Mouse (Mus musculus): Measurements from ENCODE around the gene Nop53. TPM values are rescaled to one million over a fixed set of nuclear protein-coding genes. Genes with fewer than 3 reads are reported as not detected.
"Not testable (repeated sequence)": the region's sequence is repeated elsewhere in the genome, so short reads cannot be mapped to it uniquely, and the experiment has no call there.

Gene Nop53
- polyA plus RNA-seq, 1 experiment from 2014 or later, result 82.6 TPM

DNA sequence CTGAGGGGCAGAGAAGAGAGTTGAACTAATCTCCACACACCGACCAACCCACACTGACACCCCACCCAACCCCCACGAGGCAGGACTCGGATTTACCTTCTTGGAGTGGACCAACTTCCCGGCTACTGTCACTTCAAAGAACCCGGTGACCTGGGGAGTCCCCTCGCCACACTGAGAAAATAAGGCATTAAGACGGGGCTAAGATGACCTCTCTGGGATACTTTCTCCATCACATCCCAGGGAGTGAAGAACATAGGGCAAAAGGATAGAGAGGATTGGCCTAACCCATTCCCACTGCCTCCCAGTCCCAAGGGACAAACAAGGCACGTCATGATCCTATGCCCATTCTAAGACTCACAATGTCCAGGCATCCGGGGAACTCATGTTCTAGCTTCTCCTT lies 25.9 kb downstream of the Nop53 start:
- ATAC-seq, result no peak
- 89% methylated on average over 9 of the region's 9 CpGs for WGBS (ENCODE audit: insufficient replicate concordance)
- H3K4me3 ChIP-seq (ENCODE audit: low read depth, low read length), result no peak overlapping the region
- H3K9ac ChIP-seq (replicated peaks), result no peak overlapping the region
- H3K27ac ChIP-seq (ENCODE audit: low read depth), result no peak overlapping the region
- H3K4me1 ChIP-seq (ENCODE audit: insufficient read depth), result peaks cover 21% of the 10 kb centered on the region
- no peak for DNase-seq
- H3K27me3 ChIP-seq (ENCODE audit: insufficient read depth, low read length), result 0 out of 2 replicates have a peak, but pooled peaks cover 4% of the 10 kb centered on the region
- no peak for TF ChIP-seq CTCF (IDR thresholded peaks at IDR 0.05; ENCODE audit: low read depth)
- TF ChIP-seq EP300 (IDR thresholded peaks at IDR 0.05; ENCODE audit: low read depth), result no peak
- no peaks in the 10 kb centered on the region for H3K9me3 ChIP-seq (ENCODE audit: low read length)
- H3K4me2 ChIP-seq (ENCODE audit: low read depth, low read length), result no peak overlapping the region
- H3K36me3 ChIP-seq (replicated peaks; ENCODE audit: insufficient read depth, low read length), result peaks cover 16% of the 10 kb centered on the region; the same call in 1 of the 2 replicates

DNA sequence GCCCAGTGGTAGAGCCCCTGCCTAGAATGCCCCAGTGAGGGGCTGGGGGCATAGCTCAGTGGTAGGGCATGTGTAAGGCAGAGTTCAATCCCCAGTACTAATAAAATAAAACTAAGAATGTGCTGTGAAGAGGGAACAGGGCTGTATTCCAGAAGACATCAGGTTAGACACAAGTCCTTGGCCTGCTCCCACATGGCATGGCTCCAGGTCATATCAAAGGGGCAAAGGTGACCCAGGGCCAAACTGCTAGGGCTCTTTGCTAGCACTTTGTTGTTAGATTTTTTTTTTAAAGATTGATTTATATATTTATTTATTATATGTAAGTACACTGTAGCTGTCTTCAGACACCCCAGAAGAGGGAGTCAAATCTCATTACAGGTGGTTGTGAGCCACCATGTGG lies 27.5 kb downstream of the Nop53 start:
- H3K4me1 ChIP-seq (ENCODE audit: insufficient read depth), result peaks cover 21% of the 10 kb centered on the region
- no peak overlapping the region for H3K9ac ChIP-seq (replicated peaks)
- no peak overlapping the region for H3K27ac ChIP-seq (ENCODE audit: low read depth)
- H3K4me2 ChIP-seq (ENCODE audit: low read depth, low read length), result no peak overlapping the region
- H3K36me3 ChIP-seq (replicated peaks; ENCODE audit: insufficient read depth, low read length), result peaks cover 16% of the 10 kb centered on the region; the same call in 1 of the 2 replicates
- no peak for ATAC-seq
- no peak overlapping the region for H3K4me3 ChIP-seq (ENCODE audit: low read depth, low read length)
- peak; percentile 39 for DNase-seq
- H3K27me3 ChIP-seq (ENCODE audit: insufficient read depth, low read length), result 0 out of 2 replicates have a peak, but pooled peaks cover under 1% of the 10 kb centered on the region
- TF ChIP-seq CTCF (IDR thresholded peaks at IDR 0.05; ENCODE audit: low read depth), result no peak
- no peak for TF ChIP-seq EP300 (IDR thresholded peaks at IDR 0.05; ENCODE audit: low read depth)
- no peaks in the 10 kb centered on the region for H3K9me3 ChIP-seq (ENCODE audit: low read length)

- no peaks in the 10 kb centered on the region for H3K27me3 ChIP-seq (ENCODE audit: insufficient read depth, low read length)
- no peak for ATAC-seq
- TF ChIP-seq EP300 (IDR thresholded peaks at IDR 0.05; ENCODE audit: low read depth) (no peak), CTCF (IDR thresholded peaks at IDR 0.05; ENCODE audit: low read depth) (no peak)
- WGBS (ENCODE audit: insufficient replicate concordance), result 78% methylated on average over 4 of the region's 4 CpGs
- no peaks in the 10 kb centered on the region for H3K9me3 ChIP-seq (ENCODE audit: low read length)
- no peak overlapping the region for H3K9ac ChIP-seq (replicated peaks)
- H3K27ac ChIP-seq (ENCODE audit: low read depth), result no peak overlapping the region
- no peak overlapping the region for H3K4me3 ChIP-seq (ENCODE audit: low read depth, low read length)
- no peak overlapping the region for H3K4me2 ChIP-seq (ENCODE audit: low read depth, low read length)
- DNase-seq, result no peak
- H3K4me1 ChIP-seq (ENCODE audit: insufficient read depth), result peaks cover 14% of the 10 kb centered on the region
- peaks cover 16% of the 10 kb centered on the region; the same call in 1 of the 2 replicates for H3K36me3 ChIP-seq (replicated peaks; ENCODE audit: insufficient read depth, low read length)
Observed at GRCm38 (mm10) chr7:15916996-15917395, 28.9 kb downstream of the Nop53 start.

DNA sequence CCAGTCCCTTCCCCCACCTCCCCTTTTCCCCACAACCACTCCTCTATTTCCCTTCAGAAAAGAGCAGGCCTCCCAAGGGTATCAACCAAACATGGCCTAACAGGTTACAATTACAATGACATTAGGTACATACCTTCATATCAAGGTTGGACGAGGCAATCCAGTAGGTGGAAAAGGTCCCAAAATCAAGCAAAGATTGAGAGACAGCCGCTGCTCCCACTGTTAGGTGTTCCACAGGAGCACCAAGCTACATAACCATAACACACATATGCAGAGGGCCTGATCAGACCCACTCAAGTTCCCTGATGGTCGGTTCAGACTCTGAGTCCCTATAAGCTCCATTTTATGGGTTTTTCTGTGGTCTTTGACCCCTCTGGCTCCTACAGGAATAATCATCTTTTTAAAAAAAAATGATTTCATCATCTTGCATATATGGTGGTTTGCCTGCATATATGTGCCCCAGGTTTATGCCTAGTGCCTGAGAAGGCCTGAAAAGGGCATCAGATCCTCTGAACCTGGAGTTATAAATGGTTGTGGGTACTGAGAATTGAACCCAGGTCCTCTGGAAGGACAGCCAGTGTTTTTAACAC lies 29.6 kb downstream of the Nop53 start:
- Histone ChIP-seq H3K36me3 (replicated peaks; ENCODE audit: insufficient read depth, low read length) (peaks cover 16% of the 10 kb centered on the region; the same call in 1 of the 2 replicates), H3K4me1 (ENCODE audit: insufficient read depth) (peaks cover 12% of the 10 kb centered on the region), H3K9ac (replicated peaks) (no peak overlapping the region), H3K27me3 (ENCODE audit: insufficient read depth, low read length) (no peaks in the 10 kb centered on the region), H3K4me3 (ENCODE audit: low read depth, low read length) (no peak overlapping the region), H3K9me3 (ENCODE audit: low read length) (no peaks in the 10 kb centered on the region), H3K27ac (ENCODE audit: low read depth) (no peak overlapping the region), H3K4me2 (ENCODE audit: low read depth, low read length) (no peak overlapping the region)
- DNase-seq (no peak), ATAC-seq (no peak)
- TF ChIP-seq EP300 (IDR thresholded peaks at IDR 0.05; ENCODE audit: low read depth) (no peak), CTCF (IDR thresholded peaks at IDR 0.05; ENCODE audit: low read depth) (no peak)
- 67% methylated on average over 3 of the region's 3 CpGs for WGBS (ENCODE audit: insufficient replicate concordance)

DNA sequence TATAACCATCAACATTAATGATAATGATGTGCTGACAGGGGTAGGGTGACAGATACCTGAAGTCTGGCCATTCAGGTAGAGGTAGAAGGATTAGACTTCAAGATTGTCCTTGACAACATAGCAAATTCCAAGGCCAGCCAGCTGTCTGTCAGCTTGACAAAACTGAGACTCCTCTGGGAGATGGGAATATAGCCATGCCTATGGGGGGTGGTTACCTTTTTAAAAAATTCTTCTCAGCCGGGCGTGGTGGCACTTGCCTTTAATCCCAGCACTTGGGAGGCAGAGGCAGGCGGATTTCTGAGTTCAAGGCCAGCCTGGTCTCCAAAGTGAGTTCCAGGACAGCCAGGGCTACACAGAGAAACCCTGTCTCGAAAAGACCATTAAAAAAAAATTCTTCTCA lies 30.2 kb downstream of the Nop53 start:
- not testable (repeated sequence) for DNase-seq; H3K4me3 ChIP-seq (ENCODE audit: low read depth, low read length); ATAC-seq; H3K4me1 ChIP-seq (ENCODE audit: insufficient read depth); H3K4me2 ChIP-seq (ENCODE audit: low read depth, low read length); H3K9ac ChIP-seq (replicated peaks); H3K27me3 ChIP-seq (ENCODE audit: insufficient read depth, low read length); H3K27ac ChIP-seq (ENCODE audit: low read depth); H3K9me3 ChIP-seq (ENCODE audit: low read length)
- WGBS (ENCODE audit: insufficient replicate concordance), result 82% methylated on average over 4 of the region's 4 CpGs
- H3K36me3 ChIP-seq (replicated peaks; ENCODE audit: insufficient read depth, low read length), result peaks cover 16% of the 10 kb centered on the region; the same call in 1 of the 2 replicates

- Histone ChIP-seq H3K4me2 (ENCODE audit: low read depth, low read length) (no peak overlapping the region), H3K4me3 (ENCODE audit: low read depth, low read length) (no peak overlapping the region), H3K36me3 (replicated peaks; ENCODE audit: insufficient read depth, low read length) (peaks cover 13% of the 10 kb centered on the region; the same call in 1 of the 2 replicates), H3K9ac (replicated peaks) (no peak overlapping the region), H3K27me3 (ENCODE audit: insufficient read depth, low read length) (no peaks in the 10 kb centered on the region), H3K9me3 (ENCODE audit: low read length) (no peaks in the 10 kb centered on the region), H3K4me1 (ENCODE audit: insufficient read depth) (no peaks in the 10 kb centered on the region), H3K27ac (ENCODE audit: low read depth) (no peak overlapping the region)
- ATAC-seq (no peak), DNase-seq (no peak)
- WGBS (ENCODE audit: insufficient replicate concordance), result 69% methylated on average over 2 of the region's 2 CpGs
- TF ChIP-seq EP300 (IDR thresholded peaks at IDR 0.05; ENCODE audit: low read depth) (no peak), CTCF (IDR thresholded peaks at IDR 0.05; ENCODE audit: low read depth) (no peak)
Observed at GRCm38 (mm10) chr7:15914751-15915150, 31.1 kb downstream of the Nop53 start.
